Mouse (Mus musculus): Measurements from ENCODE around the gene Scarf1. TPM values are rescaled to one million over a fixed set of nuclear protein-coding genes. Genes with fewer than 3 reads are reported as not detected.

Scarf1 gene
- total and polyA plus RNA-seq, 2 experiments = 5.8 to 16.9 TPM

- WGBS = 87% methylated on average over 5 of the region's 5 CpGs
These were observed 61.2 kb downstream of the Scarf1 start for GRCm38 (mm10) chr11:75574378-75575123.

GRCm38 (mm10) chr11:75575560-75576123, 62.3 kb downstream of the Scarf1 start:
- Histone ChIP-seq H3K36me3 (ENCODE audit: control insufficient read depth, insufficient read depth, low read length) (no peaks in the 10 kb centered on the region), H3K9ac (ENCODE audit: low read depth, low read length) (no peak overlapping the region), H3K27me3 (ENCODE audit: control insufficient read depth, insufficient read depth, low read length) (no peaks in the 10 kb centered on the region), H3K79me2 (ENCODE audit: control insufficient read depth, insufficient read depth, low read length) (no peaks in the 10 kb centered on the region), H3K27ac (replicated peaks; ENCODE audit: insufficient read depth, low read depth, low read length) (no peak overlapping the region), H3K4me3 (ENCODE audit: insufficient read depth, low read depth, low read length) (no peak overlapping the region), H3K4me1 (ENCODE audit: control insufficient read depth, insufficient read depth, low read length) (peaks cover 6% of the 10 kb centered on the region; the same call in 1 of the 2 replicates)
- no peak for DNase-seq (ENCODE audit: extremely low read depth, low read depth, low spot score)
- TF ChIP-seq POLR2A (IDR thresholded peaks at IDR 0.05; ENCODE audit: extremely low read depth, insufficient read depth, low read length) (no peak), CTCF (IDR thresholded peaks at IDR 0.05; ENCODE audit: low read depth, low read length) (no peak)
- 83% methylated on average over 9 of the region's 9 CpGs for WGBS

More at GRCm38 (mm10) chr11:75574378-75575123, 61.2 kb downstream of the Scarf1 start:
- H3K27ac ChIP-seq (replicated peaks; ENCODE audit: insufficient read depth, low read depth, low read length) = no peak overlapping the region
- H3K36me3 ChIP-seq (ENCODE audit: control insufficient read depth, insufficient read depth, low read length) = no peaks in the 10 kb centered on the region
- no peak overlapping the region for H3K9ac ChIP-seq (ENCODE audit: low read depth, low read length)
- DNase-seq (ENCODE audit: extremely low read depth, low read depth, low spot score) = no peak
- H3K27me3 ChIP-seq (ENCODE audit: control insufficient read depth, insufficient read depth, low read length) = no peaks in the 10 kb centered on the region
- TF ChIP-seq CTCF (IDR thresholded peaks at IDR 0.05; ENCODE audit: low read depth, low read length) = no peak
- no peak for TF ChIP-seq POLR2A (IDR thresholded peaks at IDR 0.05; ENCODE audit: extremely low read depth, insufficient read depth, low read length)
- peaks cover 8% of the 10 kb centered on the region; the same call in 1 of the 2 replicates for H3K4me1 ChIP-seq (ENCODE audit: control insufficient read depth, insufficient read depth, low read length)
- H3K4me3 ChIP-seq (ENCODE audit: insufficient read depth, low read depth, low read length) = no peak overlapping the region
- no peaks in the 10 kb centered on the region for H3K79me2 ChIP-seq (ENCODE audit: control insufficient read depth, insufficient read depth, low read length)

Other genes starting within 250 kb of the Scarf1 start
- 19.9 and 21.4 TPM in 2 replicates for gene Rpa1, start 165.2 kb upstream of the Scarf1 start, total RNA-seq (2014; rRNA removed)
- gene Rpa1, start 165.2 kb upstream of the Scarf1 start, polyA plus RNA-seq (2012; rRNA removed) = 10.3 and 10.5 TPM in 2 replicates
- gene Smyd4, start 165.1 kb upstream of the Scarf1 start, total RNA-seq (2014; rRNA removed) = 1.8 and 2.5 TPM in 2 replicates
- gene Smyd4, start 165.1 kb upstream of the Scarf1 start, polyA plus RNA-seq (2012; rRNA removed) = 0.93 and 1.1 TPM in 2 replicates
- gene Serpinf1, start 90.8 kb upstream of the Scarf1 start, total RNA-seq (2014; rRNA removed) = 810 and 1,243 TPM in 2 replicates
- gene Serpinf1, start 90.8 kb upstream of the Scarf1 start, polyA plus RNA-seq (2012; rRNA removed) = 891 and 972 TPM in 2 replicates
- gene Serpinf2, start 73.9 kb upstream of the Scarf1 start, total RNA-seq (2014; rRNA removed) = 687 and 824 TPM in 2 replicates
- gene Serpinf2, start 73.9 kb upstream of the Scarf1 start, polyA plus RNA-seq (2012; rRNA removed) = 1,567 and 1,654 TPM in 2 replicates
- gene Wdr81, start 58.8 kb upstream of the Scarf1 start, total RNA-seq (2014; rRNA removed) = 14.4 and 30.4 TPM in 2 replicates
- gene Wdr81, start 58.8 kb upstream of the Scarf1 start, polyA plus RNA-seq (2012; rRNA removed) = 20.3 and 21.5 TPM in 2 replicates
- gene Tlcd2, start 51.8 kb upstream of the Scarf1 start, total RNA-seq (2014; rRNA removed) = 121 and 238 TPM in 2 replicates
- 237 and 265 TPM in 2 replicates for gene Tlcd2, start 51.8 kb upstream of the Scarf1 start, polyA plus RNA-seq (2012; rRNA removed)
- gene Prpf8, start 26.7 kb upstream of the Scarf1 start, total RNA-seq (2014; rRNA removed) = 72.8 and 102 TPM in 2 replicates
- 59.4 and 63.3 TPM in 2 replicates for gene Prpf8, start 26.7 kb upstream of the Scarf1 start, polyA plus RNA-seq (2012; rRNA removed)
- gene Rilp, start 3.4 kb upstream of the Scarf1 start, total RNA-seq (2014; rRNA removed) = 23.0 and 27.9 TPM in 2 replicates
- gene Rilp, start 3.4 kb upstream of the Scarf1 start, polyA plus RNA-seq (2012; rRNA removed) = 29.8 and 32.6 TPM in 2 replicates
- 4.1 and 8.9 TPM in 2 replicates for gene Slc43a2, start 18.2 kb downstream of the Scarf1 start, total RNA-seq (2014; rRNA removed)
- 5.2 and 8.0 TPM in 2 replicates for gene Slc43a2, start 18.2 kb downstream of the Scarf1 start, polyA plus RNA-seq (2012; rRNA removed)
- gene Pitpna, start 74.6 kb downstream of the Scarf1 start, total RNA-seq (2014; rRNA removed) = 19.7 and 21.0 TPM in 2 replicates
- gene Pitpna, start 74.6 kb downstream of the Scarf1 start, polyA plus RNA-seq (2012; rRNA removed) = 24.6 and 28.9 TPM in 2 replicates
- gene Inpp5k, start 117.4 kb downstream of the Scarf1 start, total RNA-seq (2014; rRNA removed) = 12.3 and 13.4 TPM in 2 replicates
- gene Inpp5k, start 117.4 kb downstream of the Scarf1 start, polyA plus RNA-seq (2012; rRNA removed) = 12.2 and 17.2 TPM in 2 replicates
- gene Myo1c, start 137.0 kb downstream of the Scarf1 start, total RNA-seq (2014; rRNA removed) = 15.6 and 17.9 TPM in 2 replicates
- 17.0 and 21.5 TPM in 2 replicates for gene Myo1c, start 137.0 kb downstream of the Scarf1 start, polyA plus RNA-seq (2012; rRNA removed)
- 50.5 and 51.1 TPM in 2 replicates for gene Crk, start 165.7 kb downstream of the Scarf1 start, total RNA-seq (2014; rRNA removed)
- 47.7 and 57.5 TPM in 2 replicates for gene Crk, start 165.7 kb downstream of the Scarf1 start, polyA plus RNA-seq (2012; rRNA removed)
- 74.6 and 87.7 TPM in 2 replicates for gene Ywhae, start 219.3 kb downstream of the Scarf1 start, total RNA-seq (2014; rRNA removed)
- 90.7 and 96.7 TPM in 2 replicates for gene Ywhae, start 219.3 kb downstream of the Scarf1 start, polyA plus RNA-seq (2012; rRNA removed)